In the genomic region with DNA sequence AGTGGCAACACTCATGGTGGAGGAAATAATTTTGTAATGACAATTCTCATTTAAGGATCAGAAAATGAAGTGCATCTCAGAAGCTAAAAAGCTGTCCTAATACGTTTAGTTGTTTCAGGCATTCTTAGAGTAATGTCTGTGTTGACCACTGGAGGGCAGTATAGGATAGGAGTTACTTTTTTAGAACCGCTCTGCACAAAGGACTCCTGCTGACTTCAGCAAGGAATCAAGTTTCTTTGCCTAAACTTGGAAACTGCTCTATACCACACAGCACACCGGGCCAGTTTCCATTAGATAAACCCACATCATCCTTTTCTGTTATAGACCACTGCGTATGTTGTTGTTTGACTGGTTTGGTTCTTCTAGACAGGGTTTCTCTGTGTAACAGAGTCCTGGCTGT, we compare ENCODE assay signal across 8 mouse cellular contexts. TPM values are rescaled to one million over a fixed set of nuclear protein-coding genes. Genes with fewer than 3 reads are reported as not detected.
A peak's percentile ranks its signal among the peaks of the same experiment; 100 is the strongest.
DNase-seq lines count a peak whose midpoint lies in the region; TF ChIP-seq lines count a peak whose summit lies in the region.

No protein-coding gene starts in this region.

- 17% methylated on average over 4 of the region's 4 CpGs for WGBS in lung, adult 2 months

- intact Hi-C loops in heart, postnatal 10 days (cut with DNase I) = loop anchor here (2.0 to 5.0 kb wide), 4 partner anchors 70 to 1374 kb away; a partner anchor contains a TSS

- DNase-seq in adrenal gland, postnatal 10 days = peak; percentile 64
- DNase-seq in adrenal gland, postnatal 4 days (ENCODE audit: low spot score in 2 of 2) = no peak
- peak; percentile 65 for DNase-seq in Muller cell, postnatal 12 days (ENCODE audit: inconsistent ontology term)
- DNase-seq in embryo, embryonic 11.5 days (ENCODE audit: low read depth, low spot score) = peak; percentile 67
- peak; percentile 74 to 83 for DNase-seq in heart, postnatal 10 days
- DNase-seq in kidney, postnatal 14 days = peak; percentile 78
- DNase-seq in lung, adult 2 months = peak; percentile 19
- peak; percentile 85 for DNase-seq in retina, postnatal 1 day

- H3K4me1 ChIP-seq in lung, adult 2 months (ENCODE audit: control insufficient read depth, insufficient read depth, low read length) = no peaks in the 10 kb centered on the region

- TF ChIP-seq POLR2A in lung, adult 2 months (IDR thresholded peaks at IDR 0.05; ENCODE audit: borderline replicate concordance, extremely low read depth, low read depth, low read length) = no peak

- peak; percentile 44; the same call in 1 of the 2 replicates for TF ChIP-seq CTCF in lung, adult 2 months (IDR thresholded peaks at IDR 0.05; ENCODE audit: insufficient read depth, low read length)

- no peak overlapping the region for H3K4me3 ChIP-seq in lung, adult 2 months (replicated peaks; ENCODE audit: extremely low read depth, low read depth, low read length)

RNA-seq across cellular contexts. Expression of a gene that starts 11.4 kb away (rescaled TPM):
- 10 to 100 TPM; 10.5 to 11.8 TPM for total RNA-seq in adrenal gland, postnatal 10 days (2021)
- total RNA-seq in adrenal gland, postnatal 4 days (2021) = 10 to 100 TPM; 13.1 TPM
- total RNA-seq in heart, postnatal 10 days (2021) = 1 to 10 TPM; 7.1 to 8.0 TPM
- polyA plus RNA-seq in lung, adult 2 months (2012; rRNA removed) = 29.1 and 41.2 TPM in 2 replicates

RNA-seq across cellular contexts. Expression of a gene that starts 43.7 kb away (rescaled TPM):
- total RNA-seq in adrenal gland, postnatal 10 days (2021) = 10 to 100 TPM; 33.4 to 35.2 TPM
- 100 to 1,000 TPM; 111 to 114 TPM for total RNA-seq in adrenal gland, postnatal 4 days (2021)
- 10 to 100 TPM; 50.5 to 50.6 TPM for total RNA-seq in heart, postnatal 10 days (2021)
- polyA plus RNA-seq in lung, adult 2 months (2012; rRNA removed) = 28.8 and 35.3 TPM in 2 replicates

RNA-seq across cellular contexts. Expression of a gene that starts 52.5 kb away (rescaled TPM):
- 1 to 10 TPM; 4.5 to 4.7 TPM for total RNA-seq in adrenal gland, postnatal 10 days (2021)
- total RNA-seq in adrenal gland, postnatal 4 days (2021) = 1 to 10 TPM; 8.4 to 9.7 TPM
- total RNA-seq in heart, postnatal 10 days (2021) = 1 to 10 TPM; 2.7 to 2.9 TPM
- polyA plus RNA-seq in lung, adult 2 months (2012; rRNA removed) = 16.0 and 17.1 TPM in 2 replicates

Comparison
In these comparisons a context has a peak if more than half of its experiments do, and no peak if none do; other contexts are left out.
1. DNase-seq: peak in adrenal gland, postnatal 10 days (single experiment), Muller cell, postnatal 12 days (single experiment), embryo, embryonic 11.5 days (single experiment), heart, postnatal 10 days (2 of 2), kidney, postnatal 14 days (single experiment), lung, adult 2 months (single experiment) and retina, postnatal 1 day (single experiment); none in adrenal gland, postnatal 4 days (0 of 2).